22 mouse cellular contexts compared by ENCODE assay signal in genomic region chr13:78174891-78175290, GRCm38 (mm10). TPM values are rescaled to one million over a fixed set of nuclear protein-coding genes. Genes with fewer than 3 reads are reported as not detected.
DNase-seq lines count a peak whose midpoint lies in the region; ATAC-seq lines count a peak whose summit lies in the region.
"Had no signal": no experiment of that assay in that cellular context is flagged by ENCODE, and none has a peak within 500 bp of the region (broad histone marks: within the 10 kb centered on the region; RNA-seq: fewer than 3 reads in every experiment).

No protein-coding gene starts in this region.

- no peak overlapping the region for H3K27ac ChIP-seq in hindbrain, embryonic 13.5 days
- H3K27ac ChIP-seq: heart, embryonic 10.5 days; kidney, postnatal 0 days; left cerebral cortex, adult 2 months; limb, embryonic 15.5 days; liver, embryonic 15.5 days; macrophage had no signal

- no peak overlapping the region for H3K4me3 ChIP-seq in hindbrain, embryonic 13.5 days
- H3K4me3 ChIP-seq: heart, embryonic 10.5 days; left cerebral cortex, adult 2 months; limb, embryonic 15.5 days; liver, embryonic 15.5 days had no signal

- 59% methylated on average over 1 of the region's 1 CpGs for WGBS in hindbrain, embryonic 13.5 days

- no peak overlapping the region for H3K9ac ChIP-seq in hindbrain, embryonic 13.5 days
- H3K9ac ChIP-seq: limb, embryonic 15.5 days; liver, embryonic 15.5 days had no signal

- H3K4me1 ChIP-seq in hindbrain, embryonic 13.5 days (replicated peaks) = peaks cover 20% of the 10 kb centered on the region
- H3K4me1 ChIP-seq: liver, embryonic 15.5 days had no signal

- DNase-seq in embryo, embryonic 11 days = peak; percentile 23
- no peak for DNase-seq in embryo, embryonic 9.5 days (ENCODE audit: extremely low spot score)
- DNase-seq in retina, embryonic 14.5 days (ENCODE audit: low spot score) = peak; percentile 3
- DNase-seq in retina, postnatal 1 day = no peak
- no peak for DNase-seq in cerebellum, adult 9-11 months
- DNase-seq in layer of hippocampus, adult 8-10 months (ENCODE audit: low spot score in 2 of 2) = no peak
- DNase-seq: adrenal gland, postnatal 36 days; cerebellum, postnatal 10 days; gastrocnemius, postnatal 10 days; heart, postnatal 4 days; kidney, adult 2 months; left cerebral cortex, postnatal 4 days; thymus, adult 18-20 months; thymus, postnatal 36 days had no signal

- no peaks in the 10 kb centered on the region for H3K36me3 ChIP-seq in hindbrain, embryonic 13.5 days
- H3K36me3 ChIP-seq: heart, embryonic 10.5 days; limb, embryonic 15.5 days; liver, embryonic 15.5 days had no signal

- H3K4me2 ChIP-seq in hindbrain, embryonic 13.5 days = peak overlapping the region; percentile 27; the same call in 1 of the 2 replicates
- H3K4me2 ChIP-seq: limb, embryonic 15.5 days; liver, embryonic 15.5 days had no signal

- ATAC-seq in hindbrain, embryonic 13.5 days (ENCODE audit: low FRiP score) = no peak

- peaks cover 62% of the 10 kb centered on the region for H3K27me3 ChIP-seq in hindbrain, embryonic 13.5 days

- H3K9me3 ChIP-seq in hindbrain, embryonic 13.5 days = no peaks in the 10 kb centered on the region
- H3K9me3 ChIP-seq: heart, embryonic 10.5 days; limb, embryonic 15.5 days; liver, embryonic 15.5 days had no signal

RNA-seq across cellular contexts. Expression of gene Nr2f1, which starts 24.7 kb away (rescaled TPM):
- polyA plus RNA-seq in hindbrain, embryonic 13.5 days (2015; fragmentation: Nextera tagmentation; extraction: Ambion mirVana) = 68.9 and 71.3 TPM in 2 replicates
- 10 to 100 TPM; 75.7 to 85.1 (median 81.4) TPM for total RNA-seq in layer of hippocampus, adult 8-10 months (2022)
- total RNA-seq: granulocyte monocyte progenitor cell, adult 5-6 weeks had no signal
- polyA plus RNA-seq: macrophage had no signal

Comparison
In these comparisons a context has a peak if more than half of its experiments do, and no peak if none do; other contexts are left out.
1. DNase-seq: peak in embryo, embryonic 11 days (single experiment) and retina, embryonic 14.5 days (single experiment); none in embryo, embryonic 9.5 days (single experiment), retina, postnatal 1 day (single experiment), cerebellum, adult 9-11 months (single experiment) and layer of hippocampus, adult 8-10 months (0 of 2).